Mouse (Mus musculus): ENCODE data around the gene Timm44. TPM values are rescaled to one million over a fixed set of nuclear protein-coding genes. Genes with fewer than 3 reads are reported as not detected.
A peak's percentile ranks its signal among the peaks of the same experiment; 100 is the strongest.
"Not testable (repeated sequence)": the region's sequence is repeated elsewhere in the genome, so short reads cannot be mapped to it uniquely, and the experiment has no call there.

The Timm44 gene
- total and polyA plus RNA-seq, 2 experiments from 2014 or later: 46.7 to 64.8 TPM

- no peaks in the 10 kb centered on the region for H3K27me3 ChIP-seq (ENCODE audit: insufficient read depth, low read length)
Measured at GRCm38 (mm10) chr8:4257350-4257749, 18.4 kb downstream of the Timm44 start.

GRCm38 (mm10) chr8:4256911-4257310 lies 18.8 kb downstream of the Timm44 start:
- WGBS: 19% methylated on average over 4 of the region's 4 CpGs
- ATAC-seq (no peak), DNase-seq (ENCODE audit: low spot score) (peak; percentile 48)
- Histone ChIP-seq H3K27ac (0 out of 2 replicates have a peak overlapping the region, but pooled peaks have one; percentile 94), H3K9ac (replicated peaks; ENCODE audit: low read length) (peak overlapping the region; percentile 18), H3K4me3 (ENCODE audit: low read length) (no peak overlapping the region), H3K4me2 (ENCODE audit: low read depth, low read length) (peak overlapping the region; percentile 74), H3K27me3 (ENCODE audit: insufficient read depth, low read length) (no peaks in the 10 kb centered on the region), H3K36me3 (ENCODE audit: insufficient read depth, low read length) (peaks cover 36% of the 10 kb centered on the region; the same call in 1 of the 2 replicates), H3K9me3 (ENCODE audit: low read length) (no peaks in the 10 kb centered on the region), H3K4me1 (ENCODE audit: insufficient read depth, low read length) (peaks cover 18% of the 10 kb centered on the region)
- no peak for TF ChIP-seq CTCF (IDR thresholded peaks at IDR 0.05; ENCODE audit: low read depth)

More at GRCm38 (mm10) chr8:4257350-4257749, 18.4 kb downstream of the Timm44 start:
- no peak for TF ChIP-seq CTCF (IDR thresholded peaks at IDR 0.05; ENCODE audit: low read depth)
- ATAC-seq: no peak
- Histone ChIP-seq H3K9ac (replicated peaks; ENCODE audit: low read length) (peak overlapping the region; percentile 90; the same call in 1 of the 2 replicates), H3K4me1 (ENCODE audit: insufficient read depth, low read length) (peaks cover 18% of the 10 kb centered on the region), H3K4me3 (ENCODE audit: low read length) (peak overlapping the region; percentile 76), H3K36me3 (ENCODE audit: insufficient read depth, low read length) (peaks cover 40% of the 10 kb centered on the region; the same call in 1 of the 2 replicates), H3K9me3 (ENCODE audit: low read length) (no peaks in the 10 kb centered on the region), H3K4me2 (ENCODE audit: low read depth, low read length) (peak overlapping the region; percentile 74), H3K27ac (peak overlapping the region; percentile 94; the same call in 1 of the 2 replicates)
- no peak for DNase-seq (ENCODE audit: low spot score)
- 58% methylated on average over 4 of the region's 4 CpGs for WGBS

DNA sequence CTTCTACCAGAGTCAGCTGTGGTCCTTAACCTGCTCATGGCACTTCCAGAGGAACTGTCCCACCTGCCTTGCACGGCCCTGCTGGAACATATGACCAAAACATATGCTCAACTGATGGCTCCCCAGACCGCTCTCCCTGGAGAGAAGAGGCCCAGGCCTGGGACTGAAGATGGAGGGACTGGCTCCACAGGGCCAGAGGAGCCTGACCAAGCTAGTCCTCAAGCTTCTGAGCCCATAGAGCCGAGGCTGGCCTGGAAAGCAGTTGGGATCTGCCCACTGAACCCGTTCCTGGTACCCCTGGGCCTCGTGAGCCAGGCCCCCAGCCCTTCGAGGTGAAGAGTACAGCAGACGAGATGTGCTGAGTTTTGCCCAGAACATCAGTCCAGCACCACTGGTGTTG lies 20.2 kb downstream of the Timm44 start:
- H3K4me3 ChIP-seq (ENCODE audit: low read length); ATAC-seq; H3K9ac ChIP-seq (replicated peaks; ENCODE audit: low read length); H3K4me2 ChIP-seq (ENCODE audit: low read depth, low read length); H3K27me3 ChIP-seq (ENCODE audit: insufficient read depth, low read length); H3K27ac ChIP-seq; H3K9me3 ChIP-seq (ENCODE audit: low read length); DNase-seq (ENCODE audit: low spot score): not testable (repeated sequence)
- Histone ChIP-seq H3K4me1 (ENCODE audit: insufficient read depth, low read length) (peaks cover 18% of the 10 kb centered on the region), H3K36me3 (ENCODE audit: insufficient read depth, low read length) (peaks cover 26% of the 10 kb centered on the region; the same call in 1 of the 2 replicates)
- WGBS: 83% methylated on average over 7 of the region's 7 CpGs

GRCm38 (mm10) chr8:4254001-4254400 lies 21.7 kb downstream of the Timm44 start:
- DNase-seq (ENCODE audit: low spot score) (peak; percentile 91), ATAC-seq (peak; percentile 5; the same call in 1 of the 2 replicates)
- WGBS: 53% methylated on average over 6 of the region's 6 CpGs
- H3K4me1 ChIP-seq (ENCODE audit: insufficient read depth, low read length): peaks cover 18% of the 10 kb centered on the region
- H3K36me3 ChIP-seq (ENCODE audit: insufficient read depth, low read length): peaks cover 22% of the 10 kb centered on the region; the same call in 1 of the 2 replicates
- peak overlapping the region; percentile 66 for H3K4me2 ChIP-seq (ENCODE audit: low read depth, low read length)
- H3K9ac ChIP-seq (replicated peaks; ENCODE audit: low read length): peak overlapping the region; percentile 73
- no peaks in the 10 kb centered on the region for H3K9me3 ChIP-seq (ENCODE audit: low read length)
- H3K4me3 ChIP-seq (ENCODE audit: low read length): peak overlapping the region; percentile 68
- TF ChIP-seq CTCF (IDR thresholded peaks at IDR 0.05; ENCODE audit: low read depth): peak; percentile 77
- peak overlapping the region; percentile 94 for H3K27ac ChIP-seq
- no peaks in the 10 kb centered on the region for H3K27me3 ChIP-seq (ENCODE audit: insufficient read depth, low read length)

- under 1% methylated on average over 68 of the region's 69 CpGs for WGBS
- H3K4me3 ChIP-seq (ENCODE audit: low read length): peak within 1 kb of the TSS; percentile 68
- TF ChIP-seq CTCF (IDR thresholded peaks at IDR 0.05; ENCODE audit: low read depth): no peak
- ATAC-seq (peak; percentile 87), DNase-seq (ENCODE audit: low spot score) (peak; percentile 98)
- H3K36me3 ChIP-seq (ENCODE audit: insufficient read depth, low read length): peaks cover 24% of the 10 kb centered on the region; the same call in 1 of the 2 replicates
- no peaks in the 10 kb centered on the region for H3K27me3 ChIP-seq (ENCODE audit: insufficient read depth, low read length)
- H3K9me3 ChIP-seq (ENCODE audit: low read length): no peaks in the 10 kb centered on the region
- peak within 1 kb of the TSS; percentile 94 for H3K27ac ChIP-seq
- H3K4me2 ChIP-seq (ENCODE audit: low read depth, low read length): peak within 1 kb of the TSS; percentile 66
- peak within 1 kb of the TSS; percentile 73 for H3K9ac ChIP-seq (replicated peaks; ENCODE audit: low read length)
- peaks cover 18% of the 10 kb centered on the region for H3K4me1 ChIP-seq (ENCODE audit: insufficient read depth, low read length)
Measured at GRCm38 (mm10) chr8:4252934-4253841, 22.5 kb downstream of the Timm44 start, which contains the start of gene Snapc2. Gene Snapc2, plus strand, starts transcription at chr8:4253080.

DNA sequence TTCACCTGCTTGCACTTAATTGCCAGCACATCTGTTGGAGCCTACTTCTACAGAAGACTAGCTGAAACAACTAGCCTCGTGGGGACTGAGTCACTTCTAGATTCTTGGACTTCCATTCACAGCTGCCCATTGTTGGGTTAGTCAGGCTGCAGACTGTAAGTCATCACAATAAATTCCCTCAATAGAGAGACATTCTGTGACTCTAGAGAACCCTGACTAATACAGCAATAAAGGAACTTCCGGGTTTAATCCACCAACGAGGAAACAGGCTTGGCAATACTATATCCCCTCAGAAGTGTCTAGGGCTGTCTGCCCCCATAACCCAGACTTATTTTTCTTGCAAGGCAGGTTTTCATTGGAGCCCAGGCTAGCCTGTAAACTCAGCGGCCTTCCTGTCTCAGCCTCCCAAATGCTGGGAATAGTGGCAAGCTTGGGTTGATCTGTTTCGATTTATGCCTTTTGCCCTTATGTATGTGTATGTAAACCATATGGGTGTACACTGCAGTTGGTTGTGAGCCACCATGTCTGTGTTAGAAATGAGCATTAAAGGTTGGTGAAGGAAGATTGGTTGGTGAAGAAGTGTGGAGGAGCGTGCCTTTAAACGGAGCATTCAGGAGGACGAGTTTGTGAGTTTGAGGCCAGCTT lies 23.5 kb downstream of the Timm44 start:
- H3K36me3 ChIP-seq (ENCODE audit: insufficient read depth, low read length): peaks cover 31% of the 10 kb centered on the region; the same call in 1 of the 2 replicates
- peak overlapping the region; percentile 73 for H3K9ac ChIP-seq (replicated peaks; ENCODE audit: low read length)
- DNase-seq (ENCODE audit: low spot score) (no peak), ATAC-seq (no peak)
- TF ChIP-seq CTCF (IDR thresholded peaks at IDR 0.05; ENCODE audit: low read depth): no peak
- no peaks in the 10 kb centered on the region for H3K27me3 ChIP-seq (ENCODE audit: insufficient read depth, low read length)
- peak overlapping the region; percentile 66 for H3K4me2 ChIP-seq (ENCODE audit: low read depth, low read length)
- H3K4me1 ChIP-seq (ENCODE audit: insufficient read depth, low read length): peaks cover 9% of the 10 kb centered on the region
- H3K4me3 ChIP-seq (ENCODE audit: low read length): peak overlapping the region; percentile 68
- H3K9me3 ChIP-seq (ENCODE audit: low read length): no peaks in the 10 kb centered on the region
- peak overlapping the region; percentile 94 for H3K27ac ChIP-seq
- WGBS: 44% methylated on average over 8 of the region's 8 CpGs

Measured in hindbrain, postnatal 0 days (tissue).